13 mouse cellular contexts compared by ENCODE assay signal in the genomic region with DNA sequence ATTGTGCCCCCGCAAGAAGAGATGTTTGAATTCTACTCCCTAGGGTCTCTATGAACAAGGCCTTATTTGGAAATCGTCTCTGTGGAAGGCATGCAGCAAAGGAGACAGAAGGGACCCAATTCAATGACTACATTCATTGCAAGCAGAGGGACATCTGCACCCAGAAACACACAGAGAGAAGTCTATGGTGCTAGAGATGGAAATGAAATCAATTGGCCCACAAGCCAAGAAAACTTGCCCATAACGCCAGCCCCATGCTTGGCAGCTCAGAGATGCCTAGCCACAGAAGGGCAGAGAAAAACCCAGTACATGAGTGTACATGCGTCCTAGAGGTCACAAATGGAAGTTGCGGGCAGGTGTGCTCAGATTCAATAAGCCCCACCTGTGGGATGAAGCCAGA.
"Had no signal": no experiment of that assay in that cellular context is flagged by ENCODE, and none has a peak within 500 bp of the region (broad histone marks: within the 10 kb centered on the region; RNA-seq: fewer than 3 reads in every experiment).

No protein-coding gene starts in this region.

- DNase-seq: gastrocnemius, adult 2 months; gastrocnemius, postnatal 10 days; gastrocnemius, postnatal 25 days; heart, adult 18-20 months; heart, postnatal 14 days; heart, postnatal 36 days; kidney, adult 11 months; kidney, adult 2 months; kidney, adult 9 months; kidney, postnatal 14 days; kidney, postnatal 36 days; layer of hippocampus, postnatal 36 days; left cerebral cortex, postnatal 4 days had no signal
